Mouse (Mus musculus): ENCODE data around the gene Zfp39. TPM values are rescaled to one million over a fixed set of nuclear protein-coding genes. Genes with fewer than 3 reads are reported as not detected.
A peak's percentile ranks its signal among the peaks of the same experiment; 100 is the strongest.

Zfp39 gene
- 4.9 and 6.3 TPM in 2 replicates for total RNA-seq (2021)
- long read RNA-seq, partial matches to known transcripts: 0 of 4 reads
- long read RNA-seq, other reads (novel, unspliced or antisense): 1 of 4 reads

DNA sequence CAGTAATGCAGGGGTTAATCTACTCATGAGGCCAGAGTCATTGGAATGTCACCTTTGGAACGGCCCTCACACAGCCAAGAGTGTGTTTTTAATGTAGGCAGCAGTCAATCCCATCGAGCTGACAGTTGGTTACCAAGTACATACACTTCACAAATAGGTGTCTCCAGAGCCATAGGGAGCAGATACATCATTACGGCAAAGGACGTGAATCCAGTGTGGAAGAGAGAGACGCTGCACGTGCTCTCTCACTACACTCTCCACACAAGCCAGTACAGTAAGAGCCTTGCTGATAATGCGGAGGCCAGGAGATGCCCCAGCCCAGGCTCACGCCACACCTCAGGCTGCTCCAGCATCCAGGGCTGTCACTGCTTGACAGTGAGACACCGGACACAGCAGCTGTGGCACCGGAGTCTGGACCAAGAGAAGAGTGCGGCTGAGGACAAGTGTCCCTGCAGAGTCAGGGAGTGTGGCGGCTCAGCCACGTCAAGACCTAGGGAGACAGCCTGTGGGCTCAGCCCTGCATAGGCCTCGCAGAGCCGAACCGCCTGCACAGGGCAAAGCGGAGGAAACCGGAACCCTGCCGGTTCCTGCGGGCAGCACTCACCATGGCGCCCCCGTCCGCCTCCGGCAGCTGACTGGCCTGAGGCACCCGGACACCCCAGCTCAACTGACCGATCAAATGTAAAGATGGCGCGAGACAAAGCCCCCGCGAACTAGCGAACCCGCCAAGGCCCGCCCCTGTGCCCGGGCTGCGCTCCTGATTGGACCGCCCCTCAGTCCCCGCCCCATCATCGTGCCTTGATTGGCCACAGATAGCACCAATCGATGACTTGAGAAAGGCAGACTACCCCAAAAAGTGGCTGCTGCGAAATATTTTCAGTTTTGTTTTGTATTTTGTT is at the start of gene Zfp39:
Gene Zfp39, minus strand, starts transcription at position 715 of the 899 bp plus-strand sequence.
- DNase-seq: peak; percentile 96

DNA sequence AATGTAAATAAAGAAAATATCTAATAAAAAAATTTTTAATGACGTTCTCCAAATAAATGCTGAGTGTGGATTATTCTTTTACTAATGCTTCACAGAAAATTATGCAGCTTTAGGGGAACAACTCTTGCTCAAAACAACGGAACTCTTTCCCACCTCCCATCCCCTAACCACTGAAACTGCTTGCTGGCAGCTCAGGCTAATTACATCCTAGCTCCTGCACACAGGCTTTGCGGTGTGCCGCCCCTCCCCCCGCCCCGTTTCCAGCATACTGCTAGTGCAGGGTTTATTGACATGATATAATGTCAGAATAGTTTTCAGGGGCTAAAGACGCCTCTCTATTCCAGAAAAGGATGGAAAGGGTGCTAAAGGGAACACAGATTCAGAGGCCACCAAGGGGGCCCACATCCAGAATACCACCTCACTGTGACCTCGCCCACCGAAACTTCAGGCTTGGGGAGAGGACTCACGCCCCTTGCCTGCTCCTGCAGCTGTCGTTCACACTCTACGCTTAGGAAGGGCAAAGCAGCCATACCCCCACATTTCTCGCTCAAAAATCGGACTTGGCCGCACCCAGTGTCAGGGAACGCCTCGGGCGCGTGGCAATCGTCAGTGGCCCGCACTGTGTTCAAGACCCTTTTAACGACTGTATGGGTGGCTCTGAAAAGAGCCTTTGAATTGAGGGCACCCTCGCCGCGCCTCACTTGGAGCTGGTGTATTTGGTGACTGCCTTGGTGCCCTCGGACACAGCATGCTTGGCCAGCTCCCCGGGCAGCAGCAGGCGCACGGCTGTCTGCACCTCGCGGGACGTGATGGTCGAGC is 49.5 kb upstream of the Zfp39 start:
- DNase-seq: no peak

DNA sequence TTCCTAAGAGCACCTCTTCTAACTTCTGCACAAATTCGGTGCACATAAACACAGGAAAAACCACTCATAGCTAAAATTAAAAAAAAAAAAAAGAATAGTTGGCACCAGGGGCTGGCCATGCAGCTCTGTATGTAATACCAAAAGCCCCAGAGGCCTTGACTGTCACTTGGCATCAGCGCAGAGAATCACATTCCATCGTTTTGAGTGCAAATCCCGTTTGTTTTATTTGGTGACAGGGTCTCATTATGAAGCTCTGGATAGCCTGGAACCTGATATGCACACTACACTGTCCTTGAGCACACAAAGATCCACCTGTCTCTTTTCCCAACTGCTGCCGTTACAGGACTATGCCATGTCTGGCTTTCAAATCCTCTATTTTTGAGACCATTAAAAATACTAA is 47.2 kb upstream of the Zfp39 start:
- DNase-seq: no peak

DNA sequence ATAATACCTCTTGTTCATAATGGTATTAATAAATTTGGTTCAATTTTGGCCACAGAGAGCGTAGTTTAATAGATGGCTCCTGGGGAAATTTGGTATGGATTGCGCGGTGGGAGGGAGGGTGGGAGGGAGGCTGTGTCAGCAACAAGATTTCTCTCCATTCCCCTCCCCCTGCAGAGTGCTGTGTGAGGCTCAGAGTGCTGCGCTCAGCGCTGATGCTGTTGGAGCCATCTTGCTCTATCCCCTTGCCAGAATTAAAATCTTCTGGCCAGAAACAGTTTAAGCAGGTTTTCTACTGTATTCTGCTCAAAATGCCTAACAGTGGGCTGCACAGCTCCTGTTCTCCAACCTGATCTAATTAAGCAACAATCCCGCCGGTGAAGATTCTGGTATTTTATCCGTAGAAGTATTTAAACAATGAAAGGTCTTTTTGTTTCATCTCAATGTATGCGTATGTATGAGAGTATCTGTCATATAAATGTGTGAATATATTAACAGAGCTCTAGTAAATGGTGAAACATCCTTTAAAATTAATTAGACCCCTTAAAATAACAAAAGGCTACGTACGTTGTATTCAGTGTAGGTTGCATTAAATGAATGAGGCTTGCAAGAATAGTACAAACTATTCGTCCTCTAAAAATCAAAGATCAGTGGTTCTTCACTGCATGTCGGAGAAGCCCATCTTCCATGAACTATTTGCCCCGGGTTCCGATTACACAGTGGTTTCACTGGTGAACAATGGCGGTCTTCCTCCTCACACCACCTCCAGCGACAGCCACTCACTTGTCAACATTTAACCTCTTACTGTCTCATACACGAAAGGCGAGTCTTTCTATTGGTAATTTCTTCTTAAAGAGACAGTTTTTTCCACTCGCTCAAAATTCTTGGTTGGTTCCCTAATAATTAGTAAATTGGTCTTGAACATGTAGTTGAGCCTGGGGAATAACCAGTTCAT is 45.7 kb upstream of the Zfp39 start:
- DNase-seq: no peak

DNA sequence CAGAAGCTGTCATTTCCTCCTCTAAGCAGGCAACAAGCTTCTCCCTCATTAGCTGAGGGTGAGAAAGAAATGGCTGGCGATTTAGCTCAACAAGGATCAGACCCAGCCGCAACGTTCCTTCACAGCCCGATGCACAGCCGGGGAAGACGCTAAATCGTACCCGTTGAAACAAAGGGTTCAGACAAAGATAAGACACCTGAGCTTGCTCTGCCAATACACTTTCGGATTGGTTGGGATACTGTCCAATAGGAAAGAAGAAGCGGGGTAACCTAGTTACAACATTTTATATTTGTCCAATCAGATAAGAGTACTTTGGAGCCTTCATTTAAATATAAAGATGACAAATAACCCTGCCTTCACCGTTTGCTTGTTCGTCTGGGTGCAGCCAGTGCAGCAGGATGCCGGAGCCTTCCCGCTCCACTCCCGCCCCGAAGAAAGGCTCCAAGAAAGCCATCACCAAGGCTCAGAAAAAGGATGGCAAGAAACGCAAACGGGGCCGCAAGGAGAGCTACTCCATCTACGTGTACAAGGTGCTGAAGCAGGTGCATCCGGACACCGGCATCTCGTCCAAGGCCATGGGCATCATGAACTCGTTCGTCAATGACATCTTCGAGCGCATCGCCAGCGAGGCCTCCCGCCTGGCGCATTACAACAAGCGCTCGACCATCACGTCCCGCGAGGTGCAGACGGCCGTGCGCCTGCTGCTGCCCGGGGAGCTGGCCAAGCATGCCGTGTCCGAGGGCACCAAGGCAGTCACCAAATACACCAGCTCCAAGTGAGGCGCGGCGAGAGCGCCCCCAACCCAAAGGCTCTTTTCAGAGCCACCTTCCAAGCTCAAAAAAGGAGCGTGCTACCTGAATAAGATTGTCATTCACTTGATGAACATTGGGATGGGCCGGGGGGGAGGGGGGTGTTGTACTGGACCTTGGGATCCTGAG is 44.8 kb upstream of the Zfp39 start, which contains the start of gene Hist3h2ba:
Gene Hist3h2ba, plus strand, starts transcription at position 379 of the 938 bp plus-strand sequence.
- peak; percentile 48 for DNase-seq

DNA sequence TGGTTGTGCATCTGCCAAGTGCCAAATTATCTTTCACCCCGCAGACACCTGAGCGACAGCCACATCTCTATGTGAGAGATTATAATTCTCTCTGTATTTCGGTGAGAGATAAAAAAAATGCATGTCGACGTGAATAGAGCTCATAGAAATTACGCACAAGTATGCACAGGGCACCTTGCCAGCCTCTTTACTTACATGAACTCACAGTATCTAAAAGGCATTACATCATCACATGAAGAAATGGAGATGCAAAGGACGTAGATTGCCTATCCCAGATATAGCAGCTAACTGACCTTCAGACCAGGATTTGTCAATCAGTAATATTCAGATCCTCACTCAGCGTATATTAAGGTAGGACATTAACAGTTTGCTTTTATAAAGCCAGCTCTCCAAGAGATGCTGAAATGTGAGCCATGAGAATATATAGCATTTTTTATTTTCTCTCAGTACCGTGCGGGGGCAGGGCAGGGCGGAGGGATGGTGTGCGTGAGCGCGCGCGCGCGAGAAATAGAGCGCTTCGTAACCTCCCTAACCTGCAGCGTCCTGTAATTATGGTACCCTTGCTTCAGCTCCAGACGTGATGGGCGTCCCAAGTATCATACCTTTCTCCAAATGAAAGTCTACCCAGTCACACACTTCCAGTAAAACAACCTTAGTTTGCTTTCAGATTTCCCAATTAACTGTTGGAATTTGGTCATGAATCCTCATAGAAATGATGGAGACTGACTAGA is 43.9 kb upstream of the Zfp39 start:
- DNase-seq: no peak

DNA sequence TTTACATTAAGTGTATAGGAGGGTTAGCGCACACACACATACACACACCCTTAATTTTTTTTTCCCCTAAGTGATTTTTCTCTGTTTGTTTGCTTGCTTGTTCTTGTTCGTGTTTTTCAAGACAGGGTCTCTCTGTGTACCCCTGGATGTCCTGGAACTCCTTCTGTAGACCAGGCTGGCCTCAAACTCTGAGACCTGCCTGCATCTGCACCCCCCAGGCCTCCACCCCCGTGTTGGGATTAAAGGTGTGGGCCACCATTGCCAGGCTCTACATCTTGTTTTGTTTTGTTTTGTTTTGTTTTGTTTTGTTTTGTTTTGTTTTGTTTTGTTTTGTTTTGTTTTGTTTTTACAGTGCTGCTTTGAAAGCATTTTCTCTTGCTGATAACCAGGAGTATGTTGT is 43.3 kb upstream of the Zfp39 start:
- no peak for DNase-seq

DNA sequence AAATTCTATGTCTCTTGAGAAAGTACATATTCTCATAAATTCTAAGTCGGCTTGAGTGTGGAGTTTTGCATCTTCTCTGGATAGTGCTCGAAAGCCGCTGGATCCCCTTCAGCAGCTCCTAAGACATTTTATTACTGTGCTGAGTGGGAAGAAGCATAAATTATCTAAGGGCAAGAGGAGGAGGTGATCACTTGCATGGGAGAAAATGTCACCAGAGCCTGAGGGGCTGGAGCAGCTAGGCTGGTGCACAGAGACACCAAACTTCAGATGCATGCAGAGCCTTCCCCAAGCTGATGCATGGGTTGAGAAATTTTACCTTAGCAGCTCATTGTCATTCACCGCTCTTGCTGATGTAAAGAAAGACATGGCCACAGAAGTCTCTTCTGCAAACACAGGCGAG is 40.1 kb upstream of the Zfp39 start:
- no peak for DNase-seq

DNA sequence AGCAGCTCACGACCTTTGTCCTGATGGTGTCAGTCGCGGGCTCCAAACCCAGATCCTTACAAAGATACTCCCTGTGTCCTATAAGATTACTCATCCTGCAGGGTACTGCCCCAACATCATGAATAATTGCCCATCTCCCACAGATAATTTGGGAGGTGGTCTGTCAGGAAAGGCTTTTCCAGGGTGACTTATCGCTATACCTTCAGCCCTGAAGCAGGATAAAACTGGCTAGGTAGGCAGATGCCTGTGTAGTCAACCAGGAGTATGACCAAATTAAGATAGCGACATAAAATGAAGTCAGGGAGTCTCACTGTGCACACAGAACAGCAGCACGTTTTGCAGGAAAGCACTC is 35.0 kb upstream of the Zfp39 start:
- DNase-seq: no peak

DNA sequence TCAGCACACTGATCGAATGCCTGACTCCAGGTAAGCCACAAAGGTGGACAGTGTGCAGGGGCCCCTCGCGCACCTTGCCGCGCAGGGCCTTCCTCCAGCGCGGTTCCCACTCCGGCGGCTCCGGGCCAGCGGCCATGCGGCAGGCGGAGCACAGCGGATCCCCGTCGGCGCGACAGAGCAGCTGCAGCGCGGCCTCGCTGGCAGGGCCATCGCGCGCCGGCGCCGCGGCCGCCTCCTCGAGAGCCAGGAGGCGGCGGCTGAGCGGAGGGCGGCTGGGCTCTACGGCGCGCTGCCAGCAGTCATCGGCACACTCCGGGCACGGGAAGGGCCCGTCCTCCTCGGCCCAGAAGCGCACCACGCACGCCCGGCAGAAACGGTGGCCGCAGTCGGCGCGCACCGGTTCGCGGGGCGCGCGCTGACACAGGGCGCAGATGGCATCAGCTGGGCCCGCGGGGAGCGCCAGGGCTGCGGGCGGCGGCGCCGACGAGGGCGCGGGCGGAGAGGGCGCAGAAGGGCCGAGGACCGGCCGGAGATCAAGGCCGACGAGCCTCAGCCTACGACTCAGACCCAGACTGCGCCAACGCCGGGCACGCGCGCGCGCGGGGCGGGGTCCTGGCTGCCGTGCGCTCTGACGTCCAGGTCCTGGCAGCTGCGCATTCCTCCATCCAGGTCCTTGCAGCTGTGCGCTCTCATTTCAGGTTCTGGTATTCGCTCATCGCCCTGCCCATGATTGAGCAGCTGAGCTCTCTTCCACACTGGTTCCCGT is 34.5 kb upstream of the Zfp39 start, which contains the start of gene Rnf187:
Gene Rnf187, minus strand, starts transcription at position 595 of the 766 bp plus-strand sequence.
- DNase-seq: peak; percentile 92

DNA sequence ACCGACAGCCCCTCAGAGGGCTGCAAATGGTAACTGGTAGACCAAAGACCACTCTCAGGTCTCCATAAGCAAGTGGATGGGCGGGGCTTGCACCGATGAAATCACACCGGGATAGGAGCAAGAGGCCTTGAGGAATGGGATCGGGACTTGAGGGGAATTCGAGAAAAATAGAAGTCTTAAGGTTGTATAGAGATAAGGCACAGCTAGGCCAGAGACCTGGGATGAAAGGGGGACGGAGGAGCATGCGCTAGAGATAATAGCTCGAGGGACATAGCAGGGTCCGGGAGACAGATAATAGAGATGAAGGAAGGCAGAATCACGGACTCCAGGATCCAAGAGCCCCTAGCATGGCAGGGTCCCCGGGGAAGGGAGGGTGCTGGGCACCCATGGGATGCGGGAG is 33.9 kb upstream of the Zfp39 start:
- DNase-seq: no peak

DNA sequence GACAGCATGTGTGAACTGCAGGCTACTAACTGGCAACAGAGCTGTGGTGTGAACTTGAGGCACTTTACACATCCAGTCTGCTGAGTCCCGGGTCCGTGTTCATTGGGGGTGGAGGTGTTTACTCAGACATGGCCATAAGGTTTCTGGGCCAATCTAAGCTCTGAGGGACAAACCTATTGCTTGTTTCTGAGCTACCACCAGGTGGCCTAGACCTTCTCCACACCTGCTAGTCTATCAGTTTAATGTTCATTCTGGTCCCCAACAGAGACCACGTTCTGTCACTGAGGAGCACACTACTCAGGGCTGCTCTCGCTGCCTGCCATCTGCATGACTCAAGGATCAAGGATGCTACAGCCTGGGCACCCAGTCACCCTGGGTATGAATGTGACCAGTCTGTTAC is 27.6 kb upstream of the Zfp39 start:
- DNase-seq: no peak

DNA sequence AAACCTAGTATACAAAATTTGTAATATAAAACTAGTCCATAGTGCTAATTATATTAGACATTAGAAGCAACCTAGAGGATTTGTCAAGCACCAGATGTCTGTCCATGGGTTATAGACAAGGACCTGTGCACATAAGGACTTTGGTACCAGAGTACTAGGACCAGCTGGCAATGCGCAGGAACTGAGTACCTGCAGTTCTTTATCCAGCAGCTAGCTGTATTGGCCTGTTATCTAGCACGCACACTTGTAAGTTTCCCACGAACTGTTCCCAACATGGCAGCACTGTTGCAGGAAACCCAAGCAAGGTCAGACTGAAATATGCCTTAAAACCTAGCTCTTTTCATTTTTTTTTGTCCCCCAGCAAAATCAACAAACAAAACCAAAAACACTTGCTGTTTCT is 26.2 kb upstream of the Zfp39 start:
- no peak for DNase-seq

DNA sequence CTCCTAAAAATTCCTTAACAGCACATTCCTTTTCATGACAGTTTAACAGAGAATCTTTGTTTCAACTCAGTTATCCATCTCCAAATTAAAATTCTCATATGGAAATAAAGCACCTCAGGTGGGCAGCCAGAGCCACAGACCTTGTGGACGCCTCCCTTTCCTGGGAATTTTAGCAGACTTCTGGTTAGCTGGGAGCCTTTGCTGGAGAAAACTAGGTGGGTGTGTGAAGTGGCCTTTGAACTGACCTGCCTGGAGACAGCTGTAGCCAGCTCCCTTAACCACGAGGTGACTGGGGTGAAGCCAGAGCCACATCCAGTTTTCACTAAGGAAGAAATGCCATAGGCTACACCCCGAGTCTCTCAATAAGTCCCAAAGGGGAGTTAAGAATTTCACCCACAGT is 25.6 kb upstream of the Zfp39 start:
- DNase-seq: no peak

DNA sequence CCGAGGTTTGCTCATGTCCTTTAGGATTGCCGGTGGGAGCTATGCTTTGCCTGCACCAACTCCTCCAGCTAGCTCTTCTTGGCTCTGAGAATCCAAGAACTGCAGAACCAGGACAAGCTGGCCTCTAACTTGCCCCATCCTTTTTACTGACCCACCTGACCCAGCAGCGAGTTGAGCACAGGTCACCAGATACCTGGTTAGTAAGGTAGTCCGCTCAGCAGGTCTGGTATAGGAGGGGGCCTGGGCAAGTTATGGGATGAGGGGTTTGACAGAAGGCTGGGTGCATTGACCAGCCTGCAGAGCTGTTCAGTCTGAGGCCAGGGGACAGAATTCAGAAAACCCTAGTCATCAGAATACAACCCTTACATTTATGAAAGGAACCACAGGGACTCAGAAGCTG is 25.0 kb upstream of the Zfp39 start:
- no peak for DNase-seq

DNA sequence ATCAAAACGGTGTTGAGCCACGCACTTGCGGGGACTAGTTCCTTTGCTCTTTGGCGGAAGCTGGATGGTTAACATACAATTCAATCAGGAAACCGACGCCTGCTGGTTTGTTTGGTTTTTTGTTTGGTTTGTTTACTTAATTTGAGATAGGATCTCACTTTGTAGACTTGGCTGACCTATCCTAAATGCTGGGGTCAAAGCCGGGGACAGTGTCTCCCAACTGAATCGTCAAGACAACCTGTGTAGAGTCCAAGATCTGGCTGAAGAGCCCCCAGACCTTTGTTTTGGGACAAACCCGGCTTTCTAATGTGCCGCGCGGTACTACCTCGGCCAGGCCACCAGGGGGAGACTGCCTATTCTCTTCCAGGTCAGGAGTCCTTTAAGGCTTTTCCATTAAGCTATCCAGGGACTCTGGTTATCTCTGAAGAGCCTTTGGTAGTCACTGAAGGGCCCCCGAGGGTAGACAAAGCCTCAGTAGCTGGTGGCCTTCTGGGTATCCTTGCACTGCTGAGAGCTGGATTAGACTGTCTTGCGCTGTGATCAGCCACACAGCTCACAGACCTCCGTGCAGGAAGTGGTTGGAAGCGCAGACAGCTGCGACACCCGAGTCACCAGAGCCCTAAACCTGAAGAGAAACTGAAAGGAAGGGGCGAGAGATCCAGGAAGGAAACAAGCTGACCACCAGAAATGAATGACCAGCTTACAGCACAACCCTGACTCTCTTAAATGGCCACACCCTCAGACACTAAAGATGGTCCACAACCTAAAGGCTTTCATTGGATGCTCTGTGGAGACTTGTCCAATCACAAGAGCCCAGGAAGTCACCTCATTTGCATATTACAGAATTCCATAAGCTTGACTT is 24.0 kb upstream of the Zfp39 start:
- peak; percentile 50 for DNase-seq

DNA sequence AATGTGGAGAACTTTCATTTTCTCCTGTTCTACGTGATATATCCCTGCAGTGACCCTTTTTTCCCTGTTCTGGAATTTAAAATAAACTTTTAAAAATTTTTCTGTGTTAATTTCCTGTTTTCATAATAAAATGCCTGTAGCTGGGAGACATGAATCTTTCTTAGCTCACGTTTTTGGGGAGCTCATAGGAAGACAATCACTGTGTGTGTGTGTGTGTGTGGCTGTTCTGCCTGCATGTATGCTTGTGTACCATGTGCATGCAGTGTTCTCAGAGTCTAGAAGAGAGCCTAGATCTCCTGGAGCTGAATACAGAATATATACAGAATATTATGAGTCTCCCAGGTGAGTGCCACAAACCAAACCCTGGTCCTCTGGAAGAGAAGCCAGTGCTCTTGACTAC is 23.0 kb upstream of the Zfp39 start:
- DNase-seq: no peak

DNA sequence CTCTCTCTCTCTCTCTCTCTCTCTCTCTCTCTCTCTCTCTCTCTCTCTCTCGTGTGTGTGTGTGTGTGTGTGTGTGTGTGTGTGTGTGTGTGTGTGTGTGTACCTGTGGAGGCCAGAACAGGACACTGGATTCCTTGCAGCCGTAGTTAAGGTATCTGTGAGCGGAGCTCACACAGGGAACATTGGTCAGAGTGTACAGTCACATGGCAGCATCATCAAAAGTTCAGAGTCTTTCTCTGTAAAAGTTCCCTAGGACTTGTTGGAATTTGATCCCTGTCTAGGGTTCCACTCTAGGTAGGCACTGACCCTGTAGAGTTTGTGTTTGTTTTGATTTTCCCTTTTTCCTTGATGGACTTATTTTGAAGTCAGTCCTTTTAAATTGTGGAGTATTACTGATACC is 22.6 kb upstream of the Zfp39 start:
- no peak for DNase-seq
